Mouse (Mus musculus) small intestine, adult 2 months (tissue): ENCODE measurements around the gene Susd6. TPM values are rescaled to one million over a fixed set of nuclear protein-coding genes. Genes with fewer than 3 reads are reported as not detected.

ENCODE experiments used
- H3K27ac ChIP-seq: fragments of 200-500 bp; 2 replicates; pipeline ENCODE4 v1.5.1; 2012; ENCODE audit warnings: low read depth, low read length, control low read depth, inconsistent platforms; ENCODE audit not compliant: insufficient read depth
- H3K27me3 ChIP-seq: fragments of 200-500 bp; 2 replicates; pipeline ENCODE4 v1.6.1; 2012; ENCODE audit warnings: mild to moderate bottlenecking, moderate library complexity, low read length, inconsistent platforms; ENCODE audit not compliant: control insufficient read depth, insufficient read depth
- H3K36me3 ChIP-seq: fragments of 200-500 bp; 2 replicates; pipeline ENCODE4 v1.6.1; 2012; ENCODE audit warnings: mild to moderate bottlenecking, low read length, control low read depth, inconsistent platforms; ENCODE audit not compliant: control insufficient read depth, insufficient read depth
- H3K4me1 ChIP-seq: fragments of 200-500 bp; 2 replicates; pipeline ENCODE4 v1.6.1; 2012; ENCODE audit warnings: low read length, inconsistent platforms, mixed read lengths; ENCODE audit not compliant: control insufficient read depth, insufficient read depth, insufficient read length
- H3K4me3 ChIP-seq: fragments of 200-500 bp; 2 replicates; pipeline ENCODE4 v1.5.1; 2012; ENCODE audit warnings: low read depth, mild to moderate bottlenecking, control low read depth, inconsistent platforms, low read length, moderate library complexity
- CTCF ChIP-seq: fragments of 200-500 bp; IDR thresholded peaks from 2 replicates; pipeline ENCODE4 v1.5.1; 2012; ENCODE audit warnings: low read depth, mild to moderate bottlenecking, control low read depth, inconsistent platforms, low read length, moderate library complexity, mixed read lengths; ENCODE audit not compliant: insufficient replicate concordance, insufficient read length; ENCODE audit errors: extremely low read depth
- POLR2A ChIP-seq: fragments of 200-500 bp; IDR thresholded peaks from 2 replicates; pipeline ENCODE4 v1.6.1; 2012; ENCODE audit warnings: low read depth, mild to moderate bottlenecking, control low read depth, inconsistent platforms, low read length, moderate library complexity
- WGBS: fragments of 180-500 bp; shearing (Covaris S2); methylation state at CpG from one replicate; pipeline ENCODE4 v1.1.7; 2018; 5-methylcytosine and 5-hydroxymethylcytosine counted together
- polyA plus RNA-seq: library from polyadenylated mRNA; depleted of rRNA; stranded (reverse); fragments of >200 nt; gene quantifications from 2 replicates; pipeline ENCODE4 v1.2.3, GENCODE M21; 2012; rRNA removed

Gene Susd6
- polyA plus RNA-seq = 29.4 and 54.9 TPM in 2 replicates

DNA sequence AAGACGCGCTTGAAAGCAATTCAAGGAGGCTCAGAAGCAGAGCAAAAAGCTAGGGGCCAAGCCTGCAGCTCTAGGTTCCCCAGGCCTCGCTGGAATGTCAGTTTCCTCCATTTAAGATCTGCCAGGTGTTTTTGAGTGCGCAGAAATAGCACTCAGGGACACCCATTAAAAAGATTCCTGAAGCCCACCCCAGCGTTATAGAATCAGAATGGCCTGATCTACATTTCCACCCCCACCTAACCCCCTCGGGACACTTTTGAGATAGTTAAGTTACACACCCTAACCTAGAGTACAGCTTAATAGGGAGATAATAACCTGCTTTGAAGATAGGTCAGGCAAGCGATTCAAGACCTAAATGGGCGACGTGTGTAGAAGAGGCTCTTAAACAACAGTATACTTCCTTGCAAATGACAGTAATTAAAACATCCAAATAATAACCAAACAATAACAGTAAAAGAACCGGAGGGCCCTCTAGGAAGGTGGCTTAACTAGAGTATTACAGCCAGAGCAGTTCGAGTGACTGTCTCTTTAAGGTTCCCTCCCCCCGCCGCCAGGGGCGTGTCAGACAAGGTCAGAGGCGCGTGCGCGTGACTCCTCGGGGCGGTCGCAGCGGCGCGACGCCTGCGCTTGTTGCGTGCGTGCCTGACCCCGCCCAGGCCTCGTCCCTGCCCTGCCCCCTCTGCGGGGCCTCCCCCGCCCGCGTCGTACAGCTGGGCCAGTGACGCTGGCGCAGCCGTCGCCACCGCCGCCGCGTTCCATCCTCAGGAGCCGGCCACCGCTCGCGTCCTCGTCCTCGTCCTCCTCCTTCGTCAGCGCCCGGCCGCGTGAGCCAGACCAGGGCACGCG lies at the start of gene Susd6:
Gene Susd6 (plus strand): TSS at position 662 of the 846 bp plus-strand sequence.
- WGBS = 5% methylated on average over 56 of the region's 56 CpGs
- H3K27me3 ChIP-seq = no peaks in the 10 kb centered on the region
- peaks cover 3% of the 10 kb centered on the region; the same call in 1 of the 2 replicates for H3K36me3 ChIP-seq

DNA sequence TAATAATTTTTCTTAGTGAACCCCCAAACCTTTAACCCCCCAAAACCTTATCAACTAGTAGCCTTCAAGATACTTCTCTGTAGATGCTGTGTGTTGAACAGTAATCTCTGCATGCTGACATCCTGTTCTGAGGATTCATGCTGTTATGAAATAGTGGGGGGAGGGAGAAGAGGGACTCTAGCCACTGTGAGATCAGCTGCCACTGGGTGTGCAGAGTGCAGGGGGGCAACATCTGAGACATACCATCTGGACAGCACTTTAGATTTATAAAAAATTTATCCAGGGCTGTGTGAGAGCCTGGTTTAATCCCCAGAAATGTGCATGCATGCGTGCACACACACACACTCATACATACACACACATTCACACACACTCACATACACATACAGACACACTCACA lies 45.7 kb upstream of the Susd6 start:
- 84% methylated on average over 1 of the region's 1 CpGs for WGBS
- Histone ChIP-seq H3K27ac (no peak overlapping the region), H3K4me1 (peaks cover 6% of the 10 kb centered on the region; the same call in 1 of the 2 replicates), H3K27me3 (no peaks in the 10 kb centered on the region), H3K36me3 (no peaks in the 10 kb centered on the region), H3K4me3 (no peak overlapping the region)
- no peak for TF ChIP-seq POLR2A
- no peak for TF ChIP-seq CTCF

More for the DNA sequence above, at the start of gene Susd6:
- H3K27ac ChIP-seq = peak within 1 kb of the TSS; percentile 87
- H3K4me3 ChIP-seq = peak within 1 kb of the TSS; percentile 67
- TF ChIP-seq CTCF = no peak
- TF ChIP-seq POLR2A = peak; percentile 98
- peaks cover 20% of the 10 kb centered on the region for H3K4me1 ChIP-seq

DNA sequence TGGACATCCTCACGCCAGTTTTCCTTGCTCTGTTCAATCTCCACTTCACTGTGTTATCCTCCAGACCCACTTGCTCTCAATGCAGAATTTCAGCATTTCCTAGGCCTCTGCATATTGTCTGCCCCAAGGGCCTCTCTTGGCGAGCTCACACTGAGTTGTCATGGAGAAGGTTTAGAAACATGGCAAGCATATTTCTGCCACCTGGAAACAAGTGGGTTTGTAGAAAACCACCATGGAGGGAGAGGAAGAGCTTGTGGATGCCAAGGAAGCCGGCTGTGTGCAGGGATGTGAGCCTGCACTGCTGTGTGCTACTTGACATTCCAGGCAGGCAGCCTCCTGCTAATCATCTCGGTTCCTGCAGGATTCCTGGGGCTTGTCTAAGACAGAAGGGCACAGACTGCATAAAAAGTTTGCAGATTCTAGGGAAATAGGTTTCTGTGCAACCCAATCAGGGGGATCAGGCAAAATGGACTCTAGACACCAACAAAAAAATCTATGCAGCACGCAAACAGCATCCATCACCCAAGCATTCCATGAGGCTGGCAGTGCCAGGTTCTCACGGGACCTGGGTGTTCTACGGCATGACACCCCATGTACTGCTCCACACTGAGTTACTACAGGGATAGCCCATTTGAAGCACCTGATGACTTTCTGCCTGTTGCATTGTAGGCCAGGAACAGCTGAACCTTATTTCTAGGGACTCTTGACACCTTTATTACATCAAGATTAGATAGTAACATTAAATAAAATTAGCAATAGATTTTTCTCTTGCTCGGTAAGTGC lies 44.1 kb upstream of the Susd6 start:
- WGBS = 65% methylated on average over 8 of the region's 8 CpGs
- H3K4me3 ChIP-seq = no peak overlapping the region
- peaks cover 6% of the 10 kb centered on the region; the same call in 1 of the 2 replicates for H3K4me1 ChIP-seq
- H3K27me3 ChIP-seq = no peaks in the 10 kb centered on the region
- H3K27ac ChIP-seq = no peak overlapping the region
- H3K36me3 ChIP-seq = no peaks in the 10 kb centered on the region
- TF ChIP-seq POLR2A = no peak
- no peak for TF ChIP-seq CTCF

DNA sequence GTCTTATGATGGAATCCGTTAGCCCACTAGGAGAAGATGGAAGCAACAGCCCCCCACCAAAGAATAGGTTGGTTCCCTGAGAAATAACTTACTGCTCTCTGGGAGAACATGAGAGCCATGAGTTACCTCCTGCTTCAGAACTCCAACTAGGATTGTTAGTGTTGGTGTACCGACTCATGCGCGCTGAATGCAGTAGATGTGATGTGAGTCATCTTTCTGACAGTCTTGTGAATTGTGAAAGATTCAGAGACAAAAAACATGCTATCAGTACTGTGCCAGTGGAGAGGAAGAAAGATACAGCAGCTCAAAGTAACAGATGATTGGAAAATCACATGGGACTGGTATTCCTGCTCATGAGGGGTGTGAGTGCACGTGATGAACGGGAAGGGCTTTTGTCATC lies 38.8 kb upstream of the Susd6 start:
- Histone ChIP-seq H3K36me3 (no peaks in the 10 kb centered on the region), H3K27me3 (peaks cover 3% of the 10 kb centered on the region), H3K4me1 (peaks cover 6% of the 10 kb centered on the region; the same call in 1 of the 2 replicates), H3K4me3 (no peak overlapping the region), H3K27ac (no peak overlapping the region)
- TF ChIP-seq CTCF (no peak), POLR2A (no peak)
- WGBS = 93% methylated on average over 6 of the region's 6 CpGs

DNA sequence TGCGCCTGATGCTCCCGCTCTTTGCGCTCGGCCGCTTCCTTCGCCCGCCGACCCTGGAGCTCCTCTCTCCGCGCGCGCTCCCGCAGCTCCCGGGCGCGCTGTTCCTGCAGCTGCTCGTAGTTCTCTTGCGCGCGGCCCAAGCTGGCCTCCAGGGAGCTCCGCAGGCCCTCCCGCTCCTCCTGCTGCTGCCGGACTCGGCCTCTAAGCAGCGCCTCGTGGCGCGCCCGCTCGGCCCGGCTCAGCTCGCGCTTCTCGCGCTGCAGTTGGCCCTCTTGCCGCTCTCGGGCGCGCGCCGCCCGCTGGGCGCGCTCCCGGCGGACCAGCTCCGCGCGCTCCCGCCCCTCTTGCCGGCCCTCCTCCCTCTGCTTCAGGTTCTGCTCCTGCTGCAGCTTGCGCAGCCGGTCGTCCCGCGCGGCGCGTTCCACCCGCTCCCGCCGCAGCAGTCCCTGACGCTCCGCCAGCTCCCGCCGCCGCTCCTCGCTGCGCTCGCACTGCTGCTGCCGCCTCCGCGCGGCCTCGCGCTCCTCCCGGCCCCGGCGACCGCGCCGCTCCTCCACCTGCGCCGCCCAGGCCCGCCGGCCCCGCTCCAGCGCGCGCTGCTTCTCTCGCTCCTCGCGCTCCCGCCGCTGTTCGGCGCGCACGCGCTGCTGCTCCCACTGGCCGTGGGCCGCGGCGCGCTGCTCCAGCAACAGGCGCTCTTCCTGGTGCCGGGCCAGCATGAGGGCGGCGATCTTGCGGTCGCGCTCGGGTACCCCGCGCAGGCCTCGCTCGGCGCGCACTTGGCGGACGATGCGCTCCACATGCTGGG lies 32.4 kb upstream of the Susd6 start:
- Histone ChIP-seq H3K27ac (no peak overlapping the region), H3K27me3 (peaks cover 30% of the 10 kb centered on the region), H3K36me3 (no peaks in the 10 kb centered on the region), H3K4me1 (peaks cover 21% of the 10 kb centered on the region), H3K4me3 (peak overlapping the region; percentile 62)
- 1% methylated on average over 118 of the region's 122 CpGs for WGBS
- TF ChIP-seq POLR2A = no peak
- no peak for TF ChIP-seq CTCF

DNA sequence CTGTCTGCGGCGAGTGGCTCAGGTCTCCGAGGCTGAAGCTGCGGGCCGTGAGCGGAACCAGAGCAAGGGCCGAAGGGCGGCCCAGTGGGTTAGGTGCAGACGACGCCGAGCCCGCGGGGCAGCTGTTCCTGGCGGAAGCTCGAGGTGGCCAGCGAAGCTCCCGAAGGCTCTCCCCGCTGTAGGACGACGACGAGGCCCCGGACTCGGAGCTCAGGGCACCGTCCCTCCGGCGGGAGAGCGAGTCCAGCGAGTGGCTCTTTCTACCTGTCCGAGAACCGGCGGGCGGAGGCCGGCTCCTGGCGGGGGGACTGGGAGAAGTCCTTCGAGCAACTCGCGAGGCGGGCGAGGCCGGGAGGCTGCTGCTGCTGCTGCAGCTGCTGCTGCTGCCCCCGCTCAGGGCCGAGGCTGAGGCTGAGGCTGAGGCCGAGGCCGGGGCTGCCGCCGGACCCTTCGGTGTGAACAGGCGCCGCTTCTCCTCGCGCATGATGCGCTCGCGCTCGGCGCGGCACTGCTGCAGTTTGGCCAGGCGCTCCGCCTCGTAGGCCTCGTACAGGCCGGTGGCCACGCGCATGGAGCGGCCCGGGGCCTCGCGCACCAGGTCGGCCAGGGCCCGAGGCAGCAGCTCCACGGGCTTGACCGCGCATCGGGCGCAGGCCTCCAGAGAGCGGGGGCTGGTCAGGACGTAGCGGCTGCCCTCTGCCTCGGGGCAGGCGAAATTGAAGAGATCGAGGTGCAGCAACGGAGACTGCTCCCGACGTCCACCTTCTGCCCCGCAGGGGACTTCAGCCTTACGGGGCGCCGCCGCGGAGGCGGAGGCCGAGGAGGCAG lies 31.5 kb upstream of the Susd6 start:
- H3K4me1 ChIP-seq = peaks cover 21% of the 10 kb centered on the region
- WGBS = 3% methylated on average over 92 of the region's 92 CpGs
- peaks cover 30% of the 10 kb centered on the region for H3K27me3 ChIP-seq
- peak overlapping the region; percentile 62 for H3K4me3 ChIP-seq
- no peaks in the 10 kb centered on the region for H3K36me3 ChIP-seq
- H3K27ac ChIP-seq = no peak overlapping the region
- TF ChIP-seq CTCF (no peak), POLR2A (no peak)
